Mouse (Mus musculus): ENCODE results near the gene Runx3. TPM values are rescaled to one million over a fixed set of nuclear protein-coding genes. Genes with fewer than 3 reads are reported as not detected.

Runx3 gene
- polyA plus RNA-seq, 1 experiment from 2014 or later = not detected

DNA sequence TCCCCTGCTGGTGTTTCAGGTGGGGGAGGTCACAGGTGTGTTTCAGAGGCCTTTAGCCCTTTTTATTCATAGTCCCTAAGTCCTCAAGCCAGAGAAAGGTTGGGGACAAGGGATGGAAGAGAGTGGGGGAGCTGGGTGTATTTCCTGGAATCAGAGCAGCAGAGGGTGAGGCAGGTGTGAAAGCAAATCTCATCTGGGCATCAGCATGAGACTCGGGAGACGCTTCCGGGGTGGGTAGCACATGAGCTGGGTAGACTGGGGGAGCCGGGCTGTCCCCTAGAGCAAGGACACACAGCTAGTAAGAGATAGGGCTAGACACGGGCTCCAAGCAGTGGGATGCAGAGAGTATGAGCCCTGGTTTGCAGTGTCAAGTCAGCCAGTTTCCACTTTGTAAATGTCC, 16.7 kb upstream of the Runx3 start:
- WGBS = 73% methylated on average over 5 of the region's 5 CpGs
- no peak overlapping the region for H3K4me3 ChIP-seq (ENCODE audit: low read depth, low read length)
- H3K9me3 ChIP-seq (replicated peaks; ENCODE audit: control insufficient read depth, low read length, poor library complexity, severe bottlenecking) = no peaks in the 10 kb centered on the region
- no peak overlapping the region for H3K4me2 ChIP-seq (ENCODE audit: low read length)
- no peak overlapping the region for H3K27ac ChIP-seq (ENCODE audit: low read length)
- H3K9ac ChIP-seq (ENCODE audit: low read depth, low read length) = no peak overlapping the region
- peaks cover 2% of the 10 kb centered on the region; the same call in 1 of the 2 replicates for H3K27me3 ChIP-seq (ENCODE audit: control insufficient read depth, insufficient read depth, low read depth, low read length)
- H3K4me1 ChIP-seq (ENCODE audit: control insufficient read depth, insufficient read depth, low read length) = no peaks in the 10 kb centered on the region
- ATAC-seq = no peak
- no peaks in the 10 kb centered on the region for H3K36me3 ChIP-seq (ENCODE audit: control insufficient read depth, insufficient read depth, low read length)

DNA sequence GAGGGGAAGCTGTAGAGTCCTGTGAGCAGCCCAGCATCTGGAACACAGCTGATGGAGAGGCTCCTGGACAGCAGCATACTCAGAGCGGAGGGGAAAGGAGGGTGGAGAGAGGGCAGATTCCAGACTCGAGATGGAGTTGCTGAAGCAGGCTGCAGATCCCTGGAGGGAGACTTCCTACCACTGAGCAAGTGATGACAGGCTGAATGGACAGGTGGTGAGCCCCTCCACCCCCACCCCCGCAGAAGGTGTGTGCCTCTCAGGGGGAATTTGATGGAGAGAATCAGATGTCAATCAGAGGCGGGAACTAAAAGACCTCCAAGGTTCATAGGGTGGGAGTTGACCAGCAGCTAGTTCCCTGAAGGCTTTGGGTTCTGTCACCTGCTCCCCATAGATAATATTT, 13.5 kb upstream of the Runx3 start:
- no peak overlapping the region for H3K4me3 ChIP-seq (ENCODE audit: low read depth, low read length)
- no peaks in the 10 kb centered on the region for H3K9me3 ChIP-seq (replicated peaks; ENCODE audit: control insufficient read depth, low read length, poor library complexity, severe bottlenecking)
- H3K36me3 ChIP-seq (ENCODE audit: control insufficient read depth, insufficient read depth, low read length) = no peaks in the 10 kb centered on the region
- H3K4me2 ChIP-seq (ENCODE audit: low read length) = no peak overlapping the region
- H3K27me3 ChIP-seq (ENCODE audit: control insufficient read depth, insufficient read depth, low read depth, low read length) = peaks cover 2% of the 10 kb centered on the region; the same call in 1 of the 2 replicates
- H3K4me1 ChIP-seq (ENCODE audit: control insufficient read depth, insufficient read depth, low read length) = no peaks in the 10 kb centered on the region
- ATAC-seq = no peak
- WGBS = 70% methylated on average over 4 of the region's 4 CpGs
- no peak overlapping the region for H3K27ac ChIP-seq (ENCODE audit: low read length)
- no peak overlapping the region for H3K9ac ChIP-seq (ENCODE audit: low read depth, low read length)

GRCm38 (mm10) chr4:135108666-135109065, 11.8 kb upstream of the Runx3 start:
- no peak overlapping the region for H3K27ac ChIP-seq (ENCODE audit: low read length)
- no peak overlapping the region for H3K9ac ChIP-seq (ENCODE audit: low read depth, low read length)
- ATAC-seq = no peak
- H3K36me3 ChIP-seq (ENCODE audit: control insufficient read depth, insufficient read depth, low read length) = no peaks in the 10 kb centered on the region
- H3K4me1 ChIP-seq (ENCODE audit: control insufficient read depth, insufficient read depth, low read length) = no peaks in the 10 kb centered on the region
- no peaks in the 10 kb centered on the region; the same call in 1 of the 2 replicates for H3K27me3 ChIP-seq (ENCODE audit: control insufficient read depth, insufficient read depth, low read depth, low read length)
- no peak overlapping the region for H3K4me2 ChIP-seq (ENCODE audit: low read length)
- H3K4me3 ChIP-seq (ENCODE audit: low read depth, low read length) = no peak overlapping the region
- no peaks in the 10 kb centered on the region for H3K9me3 ChIP-seq (replicated peaks; ENCODE audit: control insufficient read depth, low read length, poor library complexity, severe bottlenecking)
- WGBS = 79% methylated on average over 3 of the region's 3 CpGs

GRCm38 (mm10) chr4:135113656-135114055, 6.8 kb upstream of the Runx3 start:
- Histone ChIP-seq H3K27me3 (ENCODE audit: control insufficient read depth, insufficient read depth, low read depth, low read length) (no peaks in the 10 kb centered on the region), H3K27ac (ENCODE audit: low read length) (no peak overlapping the region), H3K9ac (ENCODE audit: low read depth, low read length) (no peak overlapping the region), H3K9me3 (replicated peaks; ENCODE audit: control insufficient read depth, low read length, poor library complexity, severe bottlenecking) (no peaks in the 10 kb centered on the region), H3K4me2 (ENCODE audit: low read length) (no peak overlapping the region), H3K36me3 (ENCODE audit: control insufficient read depth, insufficient read depth, low read length) (no peaks in the 10 kb centered on the region), H3K4me3 (ENCODE audit: low read depth, low read length) (no peak overlapping the region), H3K4me1 (ENCODE audit: control insufficient read depth, insufficient read depth, low read length) (no peaks in the 10 kb centered on the region)
- 85% methylated on average over 7 of the region's 8 CpGs for WGBS
- ATAC-seq = no peak

GRCm38 (mm10) chr4:135114301-135114700, 6.2 kb upstream of the Runx3 start:
- Histone ChIP-seq H3K9ac (ENCODE audit: low read depth, low read length) (no peak overlapping the region; the same call in 1 of the 2 replicates), H3K4me1 (ENCODE audit: control insufficient read depth, insufficient read depth, low read length) (no peaks in the 10 kb centered on the region), H3K9me3 (replicated peaks; ENCODE audit: control insufficient read depth, low read length, poor library complexity, severe bottlenecking) (no peaks in the 10 kb centered on the region), H3K4me3 (ENCODE audit: low read depth, low read length) (no peak overlapping the region), H3K4me2 (ENCODE audit: low read length) (no peak overlapping the region), H3K36me3 (ENCODE audit: control insufficient read depth, insufficient read depth, low read length) (no peaks in the 10 kb centered on the region), H3K27ac (ENCODE audit: low read length) (no peak overlapping the region), H3K27me3 (ENCODE audit: control insufficient read depth, insufficient read depth, low read depth, low read length) (no peaks in the 10 kb centered on the region)
- 86% methylated on average over 10 of the region's 10 CpGs for WGBS
- no peak for ATAC-seq

DNA sequence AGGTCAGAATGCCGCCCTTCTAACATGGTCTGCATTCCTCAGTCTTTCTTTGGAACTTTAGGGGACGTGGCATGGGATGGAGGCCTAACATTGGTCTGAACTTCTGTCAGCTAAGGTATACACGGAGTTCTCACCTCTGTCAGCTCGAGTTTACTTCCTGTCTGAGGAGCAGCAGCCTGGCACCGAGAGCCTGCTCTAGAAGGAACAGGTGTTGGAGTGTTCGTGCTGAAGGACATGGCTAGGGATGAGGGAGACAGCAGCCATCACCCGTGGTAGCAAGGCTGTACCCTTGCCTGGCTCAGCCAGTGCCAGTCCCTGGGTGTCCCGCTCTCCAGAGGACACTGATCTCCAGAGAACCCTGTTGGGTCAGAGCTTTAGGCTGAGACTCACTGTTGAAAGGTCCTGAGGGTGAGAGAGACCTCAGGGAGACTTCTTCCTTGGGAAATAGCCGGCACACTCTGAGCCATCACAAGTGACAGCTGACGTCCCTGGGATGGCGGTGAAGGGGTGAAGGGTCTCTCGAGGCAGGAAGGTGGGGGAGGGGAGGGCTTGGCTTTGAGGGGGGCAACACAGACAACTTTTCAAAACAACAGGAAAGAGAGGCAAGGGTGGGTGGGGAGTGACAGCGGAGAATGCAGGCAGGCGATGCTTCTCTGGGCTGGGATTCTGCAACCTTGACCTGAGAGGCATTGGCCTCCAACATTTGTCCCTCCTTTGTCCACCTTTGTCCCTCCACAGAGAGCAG, 4.9 kb upstream of the Runx3 start:
- Histone ChIP-seq H3K27ac (ENCODE audit: low read length) (no peak overlapping the region), H3K4me2 (ENCODE audit: low read length) (no peak overlapping the region), H3K27me3 (ENCODE audit: control insufficient read depth, insufficient read depth, low read depth, low read length) (no peaks in the 10 kb centered on the region), H3K9ac (ENCODE audit: low read depth, low read length) (no peak overlapping the region), H3K4me3 (ENCODE audit: low read depth, low read length) (no peak overlapping the region), H3K9me3 (replicated peaks; ENCODE audit: control insufficient read depth, low read length, poor library complexity, severe bottlenecking) (no peaks in the 10 kb centered on the region), H3K36me3 (ENCODE audit: control insufficient read depth, insufficient read depth, low read length) (no peaks in the 10 kb centered on the region), H3K4me1 (ENCODE audit: control insufficient read depth, insufficient read depth, low read length) (no peaks in the 10 kb centered on the region)
- ATAC-seq = no peak
- 64% methylated on average over 14 of the region's 14 CpGs for WGBS

DNA sequence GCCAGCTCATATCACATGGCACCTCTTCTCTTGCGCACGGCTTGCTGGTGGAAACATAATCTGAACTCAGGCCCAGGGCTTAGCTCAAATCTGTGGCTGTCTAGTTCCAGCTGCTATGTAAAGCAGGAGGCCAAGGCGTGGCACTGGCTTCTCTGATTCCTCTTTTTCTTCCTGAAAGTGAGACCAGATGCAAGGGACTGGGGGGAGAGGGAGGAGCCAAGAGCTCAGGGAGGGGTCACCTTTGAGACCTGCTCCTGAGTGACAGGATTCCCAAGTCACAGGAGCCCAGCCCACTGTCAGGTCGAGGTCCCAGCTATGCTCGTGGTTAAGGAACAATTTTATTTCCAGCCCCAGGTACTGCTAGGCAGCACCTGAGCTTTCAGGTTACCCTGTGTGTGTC, 4.1 kb upstream of the Runx3 start:
- H3K4me3 ChIP-seq (ENCODE audit: low read depth, low read length) = no peak overlapping the region
- no peaks in the 10 kb centered on the region for H3K27me3 ChIP-seq (ENCODE audit: control insufficient read depth, insufficient read depth, low read depth, low read length)
- WGBS = 72% methylated on average over 5 of the region's 5 CpGs
- H3K27ac ChIP-seq (ENCODE audit: low read length) = no peak overlapping the region
- H3K9ac ChIP-seq (ENCODE audit: low read depth, low read length) = no peak overlapping the region
- H3K9me3 ChIP-seq (replicated peaks; ENCODE audit: control insufficient read depth, low read length, poor library complexity, severe bottlenecking) = no peaks in the 10 kb centered on the region
- no peak for ATAC-seq
- no peaks in the 10 kb centered on the region for H3K4me1 ChIP-seq (ENCODE audit: control insufficient read depth, insufficient read depth, low read length)
- no peak overlapping the region for H3K4me2 ChIP-seq (ENCODE audit: low read length)
- no peaks in the 10 kb centered on the region for H3K36me3 ChIP-seq (ENCODE audit: control insufficient read depth, insufficient read depth, low read length)

DNA sequence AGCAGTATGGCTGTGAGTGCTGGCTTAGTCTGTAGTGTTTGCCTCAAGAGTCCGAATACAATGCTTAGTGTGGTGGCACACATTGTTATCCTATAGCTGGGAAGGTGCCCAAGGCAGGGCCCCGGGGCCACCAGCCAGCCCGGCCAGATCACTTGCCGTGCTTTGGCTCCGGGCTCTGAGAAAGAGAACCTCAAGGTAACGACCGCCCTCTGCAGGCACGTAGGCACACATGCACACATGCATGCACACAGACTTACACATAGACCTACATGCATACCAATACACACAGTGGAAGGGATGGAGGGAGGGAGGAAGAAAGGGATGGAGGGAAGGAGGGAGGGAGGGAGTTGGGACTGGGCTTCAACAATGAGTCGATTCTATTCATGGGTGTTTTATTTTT, 2.6 kb upstream of the Runx3 start:
- H3K4me3 ChIP-seq (ENCODE audit: low read depth, low read length) = no peak overlapping the region
- no peak overlapping the region for H3K4me2 ChIP-seq (ENCODE audit: low read length)
- no peaks in the 10 kb centered on the region for H3K4me1 ChIP-seq (ENCODE audit: control insufficient read depth, insufficient read depth, low read length)
- no peaks in the 10 kb centered on the region for H3K36me3 ChIP-seq (ENCODE audit: control insufficient read depth, insufficient read depth, low read length)
- no peak overlapping the region for H3K27ac ChIP-seq (ENCODE audit: low read length)
- no peaks in the 10 kb centered on the region for H3K27me3 ChIP-seq (ENCODE audit: control insufficient read depth, insufficient read depth, low read depth, low read length)
- 94% methylated on average over 9 of the region's 9 CpGs for WGBS
- ATAC-seq = no peak
- no peaks in the 10 kb centered on the region for H3K9me3 ChIP-seq (replicated peaks; ENCODE audit: control insufficient read depth, low read length, poor library complexity, severe bottlenecking)
- no peak overlapping the region for H3K9ac ChIP-seq (ENCODE audit: low read depth, low read length)

GRCm38 (mm10) chr4:135118855-135119474, 1.5 kb upstream of the Runx3 start:
- 90% methylated on average over 12 of the region's 12 CpGs for WGBS
- Histone ChIP-seq H3K4me1 (ENCODE audit: control insufficient read depth, insufficient read depth, low read length) (no peaks in the 10 kb centered on the region), H3K36me3 (ENCODE audit: control insufficient read depth, insufficient read depth, low read length) (no peaks in the 10 kb centered on the region), H3K27me3 (ENCODE audit: control insufficient read depth, insufficient read depth, low read depth, low read length) (no peaks in the 10 kb centered on the region), H3K27ac (ENCODE audit: low read length) (no peak overlapping the region), H3K9me3 (replicated peaks; ENCODE audit: control insufficient read depth, low read length, poor library complexity, severe bottlenecking) (no peaks in the 10 kb centered on the region), H3K4me2 (ENCODE audit: low read length) (no peak overlapping the region), H3K9ac (ENCODE audit: low read depth, low read length) (no peak overlapping the region), H3K4me3 (ENCODE audit: low read depth, low read length) (no peak overlapping the region)
- no peak for ATAC-seq
